Mouse (Mus musculus): ENCODE results near the gene Zranb3.

- TF ChIP-seq CTCF (IDR thresholded peaks at IDR 0.05; ENCODE audit: insufficient read depth, low read length) = no peak
- TF ChIP-seq POLR2A (IDR thresholded peaks at IDR 0.05; ENCODE audit: borderline replicate concordance, extremely low read depth, low read depth, low read length) = no peak
Measured at GRCm38 (mm10) chr1:128141737-128142136, 38.9 kb upstream of the Zranb3 start.
